Mouse (Mus musculus): ENCODE measurements around the gene Pde10a.

- no peak for TF ChIP-seq POLR2A (IDR thresholded peaks at IDR 0.05; ENCODE audit: extremely low read depth, insufficient read depth, low read length)
- no peak for TF ChIP-seq CTCF (IDR thresholded peaks at IDR 0.05; ENCODE audit: low read depth, low read length)
Measured at GRCm38 (mm10) chr17:8516006-8516405, 9.2 kb upstream of the Pde10a start.
